Mouse (Mus musculus): Measurements from ENCODE around the gene Pde4d. TPM values are rescaled to one million over a fixed set of nuclear protein-coding genes. Genes with fewer than 3 reads are reported as not detected.

Gene Pde4d
- total and polyA plus RNA-seq, 3 experiments: 18.5 to 18.8 TPM; not detected in 1

DNA sequence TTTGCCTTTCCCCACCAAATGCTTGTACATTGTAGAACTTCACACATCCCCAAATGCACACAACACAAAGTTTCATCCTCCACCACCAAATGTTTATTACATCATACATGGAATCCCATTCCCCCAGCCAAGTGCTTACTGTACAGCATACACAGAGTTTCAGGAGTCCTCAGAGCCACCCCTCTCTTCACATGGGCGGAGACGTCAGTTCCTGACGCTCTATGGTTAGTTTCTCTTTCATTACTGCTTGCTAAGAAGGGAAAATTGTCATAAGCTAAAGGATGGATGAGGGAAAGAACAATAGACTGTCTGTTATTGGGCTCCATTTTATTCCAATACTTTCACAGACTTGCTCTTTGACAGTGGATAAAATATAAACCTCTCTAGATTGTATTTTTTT, 174.2 kb downstream of the Pde4d start (continued):
- TF ChIP-seq ZMIZ1 (IDR thresholded peaks at IDR 0.05; ENCODE audit: low read depth, low read length) (no peak), CTCF (IDR thresholded peaks at IDR 0.05 in 2 of 3, conservative IDR thresholded peaks at IDR 0.05 in 1 of 3; ENCODE audit: control insufficient read depth in 1 of 3, insufficient read depth in 1 of 3, low read depth in 2 of 3, low read length in 3 of 3, poor library complexity in 1 of 3, severe bottlenecking in 1 of 3) (no peak)

DNA sequence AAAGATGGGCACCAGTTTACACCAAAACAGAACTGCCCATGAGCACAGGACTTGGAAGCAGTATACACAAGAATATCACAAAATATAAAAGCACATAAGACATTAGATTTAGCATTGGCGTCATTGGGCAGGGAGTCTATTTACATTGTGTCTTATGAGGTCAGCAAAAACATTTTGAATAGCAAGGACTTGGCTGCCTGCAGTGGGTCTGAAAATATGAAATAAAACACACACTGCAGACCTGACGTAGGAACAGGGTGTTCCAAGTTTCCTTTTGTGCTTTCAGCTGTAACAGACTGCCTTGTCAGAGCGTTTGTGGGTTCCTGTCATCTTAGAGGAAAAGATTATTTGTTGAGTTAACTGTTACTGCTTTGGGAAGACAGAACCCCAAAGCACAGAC, 176.4 kb downstream of the Pde4d start:
- Histone ChIP-seq H3K4me3 (ENCODE audit: control insufficient read depth in 1 of 2, insufficient read depth in 1 of 2, low read depth in 2 of 2, low read length in 2 of 2) (no peak overlapping the region), H3K79me2 (ENCODE audit: control insufficient read depth, insufficient read depth, low read length, poor library complexity) (no peaks in the 10 kb centered on the region), H3K9me3 (replicated peaks; ENCODE audit: insufficient read depth, low read length) (no peaks in the 10 kb centered on the region), H3K4me1 (ENCODE audit: control insufficient read depth in 1 of 2, insufficient read depth in 2 of 2, low read length in 2 of 2) (no peaks in the 10 kb centered on the region), H3K27me3 (ENCODE audit: control insufficient read depth in 1 of 2, insufficient read depth in 2 of 2, low read length in 2 of 2) (no peaks in the 10 kb centered on the region), H3K27ac (ENCODE audit: control insufficient read depth, low read depth, low read length) (no peak overlapping the region), H3K36me3 (ENCODE audit: control insufficient read depth in 1 of 2, insufficient read depth in 2 of 2, low read length in 2 of 2) (no peaks in the 10 kb centered on the region), H3K9ac (ENCODE audit: control insufficient read depth, low read depth, low read length, poor library complexity, severe bottlenecking) (no peak overlapping the region)
- TF ChIP-seq POLR2A (IDR thresholded peaks at IDR 0.05; ENCODE audit: control insufficient read depth in 1 of 2, insufficient read depth in 1 of 2, low read depth in 1 of 2, low read length in 2 of 2, poor library complexity in 1 of 2) (no peak), GATA1 (IDR thresholded peaks at IDR 0.05; ENCODE audit: low read depth, low read length) (no peak), TAL1 (IDR thresholded peaks at IDR 0.05; ENCODE audit: low read length) (no peak), USF2 (IDR thresholded peaks at IDR 0.05; ENCODE audit: borderline replicate concordance in 1 of 2, insufficient read depth in 1 of 2, low read depth in 1 of 2, low read length in 2 of 2) (no peak), MXI1 (IDR thresholded peaks at IDR 0.05; ENCODE audit: low read depth, low read length) (no peak), GABPA (IDR thresholded peaks at IDR 0.05; ENCODE audit: low read depth, low read length) (no peak), CHD2 (IDR thresholded peaks at IDR 0.05; ENCODE audit: low read length) (no peak), RCOR1 (IDR thresholded peaks at IDR 0.05; ENCODE audit: low read depth, low read length) (no peak), MAFK (IDR thresholded peaks at IDR 0.05; ENCODE audit: borderline replicate concordance, low read depth, low read length) (no peak), MAX (IDR thresholded peaks at IDR 0.05; ENCODE audit: low read length) (no peak), RAD21 (IDR thresholded peaks at IDR 0.05; ENCODE audit: low read depth, low read length) (no peak), KAT2A (conservative IDR thresholded peaks at IDR 0.05; ENCODE audit: low read depth, low read length) (no peak), NRF1 (IDR thresholded peaks at IDR 0.05; ENCODE audit: insufficient read depth, low read depth, low read length, poor library complexity, severe bottlenecking) (no peak)
- DNase-seq (ENCODE audit: low read depth, low spot score): no peak

DNA sequence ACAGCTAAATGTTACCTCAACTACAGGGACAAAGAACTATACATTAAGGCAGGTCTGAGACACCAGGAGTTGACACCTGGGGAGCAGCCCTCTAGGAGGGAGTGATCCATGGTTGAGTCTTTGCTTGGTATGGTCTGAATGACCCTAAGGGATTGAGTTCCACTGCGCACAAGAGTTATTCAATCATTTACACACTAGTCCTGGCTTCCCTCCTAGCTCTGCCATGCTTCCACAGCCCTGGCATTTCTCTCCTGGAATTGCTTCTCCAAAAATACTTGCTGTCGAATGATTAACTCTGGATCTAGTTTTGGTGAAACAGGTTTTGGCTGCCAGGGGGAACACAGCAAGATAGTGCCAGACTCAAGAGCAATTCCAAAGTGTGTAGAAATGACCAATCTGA, 178.8 kb downstream of the Pde4d start:
- no peak for TF ChIP-seq TBP (IDR thresholded peaks at IDR 0.05; ENCODE audit: low read depth, low read length)
- no peak for TF ChIP-seq UBTF (IDR thresholded peaks at IDR 0.05; ENCODE audit: borderline replicate concordance, insufficient read depth, low read depth, low read length)
- no peak for TF ChIP-seq MAX (IDR thresholded peaks at IDR 0.05; ENCODE audit: low read length)
- TF ChIP-seq ZMIZ1 (IDR thresholded peaks at IDR 0.05; ENCODE audit: low read depth, low read length): no peak
- TF ChIP-seq NELFE (IDR thresholded peaks at IDR 0.05; ENCODE audit: low read depth, low read length): no peak
- TF ChIP-seq ZC3H11A (IDR thresholded peaks at IDR 0.05; ENCODE audit: low read depth, low read length): no peak
- TF ChIP-seq ZKSCAN1 (IDR thresholded peaks at IDR 0.05; ENCODE audit: low read depth, low read length): no peak
- TF ChIP-seq CHD2 (IDR thresholded peaks at IDR 0.05; ENCODE audit: low read length): no peak
- TF ChIP-seq ETS1 (IDR thresholded peaks at IDR 0.05; ENCODE audit: low read depth, low read length): no peak
- TF ChIP-seq BHLHE40 (IDR thresholded peaks at IDR 0.05; ENCODE audit: borderline replicate concordance, low read depth, low read length): no peak
- TF ChIP-seq TCF12 (IDR thresholded peaks at IDR 0.05; ENCODE audit: low read depth, low read length): no peak
- no peak for TF ChIP-seq POLR2A (IDR thresholded peaks at IDR 0.05; ENCODE audit: control insufficient read depth in 1 of 2, insufficient read depth in 1 of 2, low read depth in 1 of 2, low read length in 2 of 2, poor library complexity in 1 of 2)
- no peak for TF ChIP-seq RAD21 (IDR thresholded peaks at IDR 0.05; ENCODE audit: low read depth, low read length)
- TF ChIP-seq POLR2AphosphoS5 (IDR thresholded peaks at IDR 0.05; ENCODE audit: borderline replicate concordance, low read depth, low read length): no peak
- no peak for TF ChIP-seq USF1 (IDR thresholded peaks at IDR 0.05; ENCODE audit: low read depth, low read length)
- TF ChIP-seq TAL1 (IDR thresholded peaks at IDR 0.05; ENCODE audit: low read length): no peak
- no peak for TF ChIP-seq SMC3 (IDR thresholded peaks at IDR 0.05; ENCODE audit: low read depth, low read length)
- no peak for TF ChIP-seq CHD1 (IDR thresholded peaks at IDR 0.05; ENCODE audit: low read depth, low read length)
- no peak for TF ChIP-seq HCFC1 (IDR thresholded peaks at IDR 0.05; ENCODE audit: low read depth, low read length)
- TF ChIP-seq MAFK (IDR thresholded peaks at IDR 0.05; ENCODE audit: borderline replicate concordance, low read depth, low read length): no peak
- no peaks in the 10 kb centered on the region for H3K4me1 ChIP-seq (ENCODE audit: control insufficient read depth in 1 of 2, insufficient read depth in 2 of 2, low read length in 2 of 2)

More for the DNA sequence above, 178.8 kb downstream of the Pde4d start:
- Histone ChIP-seq H3K79me2 (ENCODE audit: control insufficient read depth, insufficient read depth, low read length, poor library complexity) (no peaks in the 10 kb centered on the region), H3K4me3 (ENCODE audit: control insufficient read depth in 1 of 2, insufficient read depth in 1 of 2, low read depth in 2 of 2, low read length in 2 of 2) (no peak overlapping the region), H3K27me3 (ENCODE audit: control insufficient read depth in 1 of 2, insufficient read depth in 2 of 2, low read length in 2 of 2) (no peaks in the 10 kb centered on the region), H3K36me3 (ENCODE audit: control insufficient read depth in 1 of 2, insufficient read depth in 2 of 2, low read length in 2 of 2) (no peaks in the 10 kb centered on the region), H3K9me3 (replicated peaks; ENCODE audit: insufficient read depth, low read length) (no peaks in the 10 kb centered on the region), H3K27ac (ENCODE audit: control insufficient read depth, low read depth, low read length) (no peak overlapping the region), H3K9ac (ENCODE audit: control insufficient read depth, low read depth, low read length, poor library complexity, severe bottlenecking) (no peak overlapping the region)
- DNase-seq (ENCODE audit: low read depth, low spot score): no peak

All from MEL (cell line).